Mouse (Mus musculus) testis, postnatal 14 days (tissue): ENCODE results near the gene Pde10a.

ENCODE experiments used
- DNase-seq: peaks from one replicate; pipeline ENCODE4 v3.0.0; 2021; ENCODE audit warnings: low spot score

The Pde10a gene

GRCm38 (mm10) chr17:8972152-8972854 lies 447.1 kb downstream of the Pde10a start:
- no peak for DNase-seq

GRCm38 (mm10) chr17:8973331-8973730 lies 448.2 kb downstream of the Pde10a start:
- DNase-seq, result no peak

- DNase-seq, result no peak
Measured at GRCm38 (mm10) chr17:8974423-8974822, 449.3 kb downstream of the Pde10a start.

- no peak for DNase-seq
Measured at GRCm38 (mm10) chr17:8974823-8975397, 449.7 kb downstream of the Pde10a start.

GRCm38 (mm10) chr17:8976745-8977144 lies 451.6 kb downstream of the Pde10a start:
- no peak for DNase-seq

GRCm38 (mm10) chr17:8977271-8977670 lies 452.1 kb downstream of the Pde10a start:
- DNase-seq, result no peak

- DNase-seq, result no peak
Measured at GRCm38 (mm10) chr17:8983576-8983975, 458.4 kb downstream of the Pde10a start.

- DNase-seq, result peak; percentile 13
Measured at GRCm38 (mm10) chr17:8985714-8986113, 460.5 kb downstream of the Pde10a start.

- DNase-seq, result no peak
Measured at GRCm38 (mm10) chr17:8986551-8986950, 461.4 kb downstream of the Pde10a start.

- no peak for DNase-seq
Measured at GRCm38 (mm10) chr17:8987369-8987768, 462.2 kb downstream of the Pde10a start.

GRCm38 (mm10) chr17:8988119-8988807 lies 463.1 kb downstream of the Pde10a start, which contains the start of gene 1700010I14Rik:
Gene 1700010I14Rik, plus strand, starts transcription at chr17:8988333.
- DNase-seq, result peak; percentile 83

- DNase-seq, result no peak
Measured at GRCm38 (mm10) chr17:8991160-8991559, 466.0 kb downstream of the Pde10a start.

- no peak for DNase-seq
Measured at GRCm38 (mm10) chr17:8995344-8995743, 470.2 kb downstream of the Pde10a start.

GRCm38 (mm10) chr17:9002438-9002837 lies 477.3 kb downstream of the Pde10a start:
- DNase-seq, result no peak

- DNase-seq, result no peak
Measured at GRCm38 (mm10) chr17:9004516-9004915, 479.3 kb downstream of the Pde10a start.

- DNase-seq, result no peak
Measured at GRCm38 (mm10) chr17:9023198-9023942, 498.2 kb downstream of the Pde10a start.

GRCm38 (mm10) chr17:9030181-9030580 lies 505.0 kb downstream of the Pde10a start:
- DNase-seq, result no peak

- peak; percentile 64 for DNase-seq
Measured at GRCm38 (mm10) chr17:9031241-9032141, 506.3 kb downstream of the Pde10a start.

- DNase-seq, result no peak
Measured at GRCm38 (mm10) chr17:9032362-9033044, 507.3 kb downstream of the Pde10a start.

GRCm38 (mm10) chr17:9033511-9033910 lies 508.3 kb downstream of the Pde10a start:
- DNase-seq, result no peak
